Mouse (Mus musculus) liver, embryonic 14.5 days (tissue): Measurements from ENCODE around the gene Ccr8. TPM values are rescaled to one million over a fixed set of nuclear protein-coding genes. Genes with fewer than 3 reads are reported as not detected.
"Not testable (repeated sequence)": the region's sequence is repeated elsewhere in the genome, so short reads cannot be mapped to it uniquely, and the experiment has no call there.

Source experiments
- ATAC-seq: fragments of 200-750 bp; cut with Nextera tagmentation; 2 replicates; pipeline ENCODE4 v1.8.0; 2017; ENCODE audit warnings: moderate number of reproducible peaks, mild to moderate bottlenecking, moderate library complexity; ENCODE audit not compliant: insufficient read depth
- DNase-seq, 3 experiments: peaks; one replicate each; pipeline ENCODE4 v3.0.0-alpha.2; 2012 to 2013; ENCODE audit warnings: low read depth in 3 of 3, low spot score in 3 of 3
- H3K27ac ChIP-seq: fragments of 300-500 bp; sonication (generic); 2 replicates; pipeline ENCODE4 v1.5.1; 2014; ENCODE audit warnings: moderate library complexity, mild to moderate bottlenecking, control low read depth, inconsistent platforms
- H3K27me3 ChIP-seq: fragments of 300-500 bp; sonication (generic); 2 replicates; pipeline ENCODE4 v1.6.1; 2014; ENCODE audit warnings: mild to moderate bottlenecking, low read length, moderate library complexity; ENCODE audit not compliant: control insufficient read depth, insufficient read depth
- H3K36me3 ChIP-seq: fragments of 300-500 bp; sonication (generic); replicated peaks from 2 replicates; pipeline ENCODE4 v1.6.1; 2014; ENCODE audit warnings: low read depth; ENCODE audit not compliant: control insufficient read depth, insufficient read depth
- H3K4me1 ChIP-seq, 2 experiments: fragments of 200-500 bp in 1 of 2; fragments of 300-500 bp in 1 of 2; sonication (generic) in 1 of 2; replicated peaks; 2 replicates each; pipeline ENCODE4 v1.6.1; 2012 to 2014; ENCODE audit warnings: antibody characterized with exemption in 1 of 2, inconsistent platforms in 1 of 2, low read length in 1 of 2; ENCODE audit not compliant: control insufficient read depth in 2 of 2, insufficient read depth in 2 of 2
- H3K4me2 ChIP-seq: fragments of 300-500 bp; sonication (generic); 2 replicates; pipeline ENCODE4 v1.6.1; 2014; ENCODE audit warnings: low read depth, mild to moderate bottlenecking, control low read depth, moderate library complexity
- H3K4me3 ChIP-seq, 2 experiments: fragments of 200-500 bp in 1 of 2; fragments of 300-500 bp in 1 of 2; sonication (generic) in 1 of 2; 2 replicates each; pipeline ENCODE4 v1.5.1; 2012 to 2014; ENCODE audit warnings: low read depth in 2 of 2, low read length in 2 of 2, mild to moderate bottlenecking in 2 of 2, control low read depth in 1 of 2, inconsistent platforms in 1 of 2, moderate library complexity in 1 of 2; ENCODE audit not compliant: insufficient read depth in 1 of 2
- H3K9ac ChIP-seq: fragments of 300-500 bp; sonication (generic); replicated peaks from 2 replicates; pipeline ENCODE4 v1.6.1; 2014; ENCODE audit warnings: mild to moderate bottlenecking, control low read depth, moderate library complexity
- H3K9me3 ChIP-seq: fragments of 300-500 bp; sonication (generic); 2 replicates; pipeline ENCODE4 v1.6.1; 2016; ENCODE audit warnings: low read length, mixed read lengths; ENCODE audit not compliant: control insufficient read depth
- CTCF ChIP-seq: IDR thresholded peaks from 2 replicates; pipeline ENCODE4 v1.5.1; 2016; ENCODE audit warnings: antibody characterized with exemption, low read depth, control low read depth
- EP300 ChIP-seq: IDR thresholded peaks from 2 replicates; pipeline ENCODE4 v1.6.1; 2016; ENCODE audit warnings: antibody characterized with exemption, low read depth
- WGBS: fragments of 180-500 bp; shearing (Covaris S2); extraction: QIAGEN DNeasy Blood & Tissue Kit; methylation state at CpG from one replicate; pipeline ENCODE4 v1.1.7; 2014; ENCODE audit not compliant: insufficient replicate concordance; 5-methylcytosine and 5-hydroxymethylcytosine counted together
- polyA plus RNA-seq, 2 experiments: library from polyadenylated mRNA; depleted of rRNA in 1 of 2; stranded (reverse) in 1 of 2; unstranded in 1 of 2; fragments of >200 nt; fragmentation: Nextera tagmentation in 1 of 2; extraction: Ambion mirVana in 1 of 2; gene quantifications; 2 replicates each; pipeline versions ENCODE4 v1.2.1 to v1.2.3; 2012 to 2014

The Ccr8 gene
- polyA plus RNA-seq, 2 experiments, result not detected

GRCm38 (mm10) chr9:120098682-120099081 lies 6.8 kb downstream of the Ccr8 start:
- TF ChIP-seq EP300 (no peak), CTCF (peak; percentile 88)
- Histone ChIP-seq H3K27me3 (no peaks in the 10 kb centered on the region), H3K4me2 (no peak overlapping the region), H3K4me3 (no peak overlapping the region), H3K9me3 (no peaks in the 10 kb centered on the region), H3K9ac (no peak overlapping the region), H3K4me1 (0 out of 4 replicates have a peak, but pooled peaks cover 0 to 3% of the 10 kb centered on the region in 2 experiments), H3K36me3 (no peaks in the 10 kb centered on the region), H3K27ac (no peak overlapping the region)
- DNase-seq (no peak), ATAC-seq (no peak)
- WGBS, result 16% methylated on average over 7 of the region's 7 CpGs

GRCm38 (mm10) chr9:120099304-120099703 lies 7.4 kb downstream of the Ccr8 start:
- no peak for TF ChIP-seq EP300
- no peak for TF ChIP-seq CTCF
- Histone ChIP-seq H3K9ac (no peak overlapping the region), H3K27ac (no peak overlapping the region), H3K36me3 (no peaks in the 10 kb centered on the region), H3K9me3 (no peaks in the 10 kb centered on the region), H3K4me3 (no peak overlapping the region), H3K4me2 (no peak overlapping the region), H3K27me3 (no peaks in the 10 kb centered on the region), H3K4me1 (0 out of 4 replicates have a peak, but pooled peaks cover 0 to 3% of the 10 kb centered on the region in 2 experiments)
- no peak for ATAC-seq
- DNase-seq, result no peak
- 67% methylated on average over 8 of the region's 8 CpGs for whole genome bisulfite sequencing

- Histone ChIP-seq H3K9me3 (no peaks in the 10 kb centered on the region), H3K9ac (no peak overlapping the region), H3K4me1 (0 out of 4 replicates have a peak, but pooled peaks cover 0 to 3% of the 10 kb centered on the region in 2 experiments), H3K4me2 (no peak overlapping the region), H3K27me3 (no peaks in the 10 kb centered on the region), H3K36me3 (no peaks in the 10 kb centered on the region), H3K27ac (no peak overlapping the region), H3K4me3 (no peak overlapping the region)
- TF ChIP-seq EP300, result no peak
- TF ChIP-seq CTCF, result no peak
- DNase-seq, result no peak
- 73% methylated on average over 2 of the region's 2 CpGs for WGBS
- ATAC-seq, result no peak
Observed at GRCm38 (mm10) chr9:120101165-120101564, 9.3 kb downstream of the Ccr8 start.

GRCm38 (mm10) chr9:120108953-120109352 lies 17.0 kb downstream of the Ccr8 start:
- H3K4me2 ChIP-seq, H3K27ac ChIP-seq, ATAC-seq, DNase-seq, H3K9ac ChIP-seq, H3K36me3 ChIP-seq, H3K27me3 ChIP-seq, H3K9me3 ChIP-seq, H3K4me3 ChIP-seq: not testable (repeated sequence)
- WGBS, result 79% methylated on average over 12 of the region's 12 CpGs
- peaks cover 30 to 31% of the 10 kb centered on the region in 2 experiments for H3K4me1 ChIP-seq

- Histone ChIP-seq H3K4me1 (peaks cover 34 to 44% of the 10 kb centered on the region in 2 experiments), H3K9me3 (no peaks in the 10 kb centered on the region), H3K27me3 (no peaks in the 10 kb centered on the region), H3K27ac (peak within 1 kb of the TSS; percentile 95), H3K9ac (peak within 1 kb of the TSS; percentile 85), H3K4me3 (peak within 1 kb of the TSS; percentile 73 to 86), H3K4me2 (peak within 1 kb of the TSS; percentile 99), H3K36me3 (no peaks in the 10 kb centered on the region)
- ATAC-seq (peak; percentile 81), DNase-seq (peak; percentile 92 to 94 (median 93))
- TF ChIP-seq EP300 (peak; percentile 18; the same call in 1 of the 2 replicates), CTCF (peak; percentile 92)
- WGBS, result under 1% methylated on average over 62 of the region's 62 CpGs
Observed at GRCm38 (mm10) chr9:120110211-120111018, 18.5 kb downstream of the Ccr8 start, which contains the start of gene Slc25a38. Slc25a38 (plus strand) TSS chr9:120110374.
